13 mouse cellular contexts compared by ENCODE assay signal in genomic region chr6:134489637-134490036, GRCm38 (mm10).
DNase-seq lines count a peak whose midpoint lies in the region; ATAC-seq and TF ChIP-seq lines count a peak whose summit lies in the region.
"Had no signal": no experiment of that assay in that cellular context is flagged by ENCODE, and none has a peak within 500 bp of the region (broad histone marks: within the 10 kb centered on the region; RNA-seq: fewer than 3 reads in every experiment).

No protein-coding gene starts in this region.

- H3K27ac ChIP-seq in heart, adult 2 months = no peak overlapping the region
- no peak overlapping the region for H3K27ac ChIP-seq in lung, postnatal 0 days (ENCODE audit: low read length)
- H3K27ac ChIP-seq: hindbrain, embryonic 13.5 days; limb, embryonic 13.5 days had no signal

- H3K4me1 ChIP-seq in heart, adult 2 months (ENCODE audit: control insufficient read depth, insufficient read depth, low read length) = peaks cover 1% of the 10 kb centered on the region; the same call in 1 of the 2 replicates
- no peaks in the 10 kb centered on the region for H3K4me1 ChIP-seq in lung, postnatal 0 days (ENCODE audit: insufficient read depth, low read depth, low read length)
- H3K4me1 ChIP-seq: megakaryocyte, embryonic 14.5 days had no signal

- H3K4me2 ChIP-seq in lung, postnatal 0 days (replicated peaks; ENCODE audit: low read depth, low read length) = no peak overlapping the region
- H3K4me2 ChIP-seq: hindbrain, embryonic 13.5 days; limb, embryonic 13.5 days had no signal

- no peak overlapping the region for H3K9ac ChIP-seq in heart, adult 2 months (ENCODE audit: low read depth, low read length)
- no peak overlapping the region for H3K9ac ChIP-seq in lung, postnatal 0 days (replicated peaks; ENCODE audit: low read depth)
- H3K9ac ChIP-seq: hindbrain, embryonic 13.5 days; limb, embryonic 13.5 days had no signal

- TF ChIP-seq POLR2A in heart, adult 2 months (IDR thresholded peaks at IDR 0.05; ENCODE audit: insufficient read depth, low read depth, low read length) = no peak

- 46% methylated on average over 9 of the region's 9 CpGs for WGBS in heart, adult 2 months
- 43% methylated on average over 9 of the region's 9 CpGs for WGBS in lung, postnatal 0 days

- intact Hi-C loops in heart, postnatal 25 days (cut with DNase I) = no loop called here
- intact Hi-C loops in heart, adult 2 months (cut with DNase I) = no loop called here

- H3K36me3 ChIP-seq in heart, adult 2 months (ENCODE audit: control insufficient read depth, insufficient read depth, low read length) = peaks cover 7% of the 10 kb centered on the region
- H3K36me3 ChIP-seq in lung, postnatal 0 days (ENCODE audit: insufficient read depth, low read length) = no peaks in the 10 kb centered on the region

- H3K79me2 ChIP-seq in heart, adult 2 months (replicated peaks; ENCODE audit: control insufficient read depth, insufficient read depth, low read length) = no peaks in the 10 kb centered on the region

- no peak for ATAC-seq in lung, postnatal 0 days
- ATAC-seq in inflammation-experienced regulatory T-cells, adult 6 months = no peak

- no peaks in the 10 kb centered on the region for H3K9me3 ChIP-seq in lung, postnatal 0 days (ENCODE audit: low read length)
- H3K9me3 ChIP-seq: hindbrain, embryonic 13.5 days; limb, embryonic 13.5 days; megakaryocyte, embryonic 14.5 days had no signal

- no peak overlapping the region for H3K4me3 ChIP-seq in heart, adult 2 months
- H3K4me3 ChIP-seq in lung, postnatal 0 days (ENCODE audit: low read depth, low read length) = no peak overlapping the region
- H3K4me3 ChIP-seq: hindbrain, embryonic 13.5 days; limb, embryonic 13.5 days; megakaryocyte, embryonic 14.5 days; myocyte had no signal

- H3K27me3 ChIP-seq in heart, adult 2 months (ENCODE audit: control insufficient read depth, insufficient read depth, low read length) = no peaks in the 10 kb centered on the region
- no peaks in the 10 kb centered on the region for H3K27me3 ChIP-seq in lung, postnatal 0 days (replicated peaks; ENCODE audit: insufficient read depth, low read length)
- H3K27me3 ChIP-seq: hindbrain, embryonic 13.5 days; limb, embryonic 13.5 days; megakaryocyte, embryonic 14.5 days had no signal

- peak; percentile 95 for DNase-seq in heart, adult 11 months
- DNase-seq in heart, postnatal 25 days (ENCODE audit: low spot score) = no peak
- peak in 1 of 2 experiments; percentile 65 for DNase-seq in heart, adult 2 months
- DNase-seq in heart, postnatal 4 days = peak; percentile 37
- peak; percentile 32 for DNase-seq in lung, postnatal 0 days (ENCODE audit: low spot score)
- DNase-seq in adrenal gland, postnatal 4 days (ENCODE audit: low spot score in 2 of 2) = no peak
- no peak for DNase-seq in spleen, adult 12 weeks (ENCODE audit: low spot score)
- DNase-seq: thymus, postnatal 25 days had no signal

- TF ChIP-seq EP300 in heart, adult 2 months (IDR thresholded peaks at IDR 0.05; ENCODE audit: insufficient read depth, low read depth, low read length) = 0 out of 2 replicates have a peak, but pooled peaks have one; percentile 18
- TF ChIP-seq EP300 in lung, postnatal 0 days (IDR thresholded peaks at IDR 0.05) = no peak

- TF ChIP-seq CTCF in heart, adult 2 months (IDR thresholded peaks at IDR 0.05) = peak; percentile 45
- peak; percentile 43 for TF ChIP-seq CTCF in lung, postnatal 0 days (IDR thresholded peaks at IDR 0.05)

Comparison
In these comparisons a context has a peak if more than half of its experiments do, and no peak if none do; other contexts are left out.
1. DNase-seq: peak in heart, adult 11 months (single experiment), heart, postnatal 4 days (single experiment) and lung, postnatal 0 days (single experiment); none in heart, postnatal 25 days (single experiment), adrenal gland, postnatal 4 days (0 of 2) and spleen, adult 12 weeks (single experiment).